Mouse (Mus musculus) Muller cell, postnatal 12 days (primary cell): Measurements from ENCODE around the gene Olfr1019.

Experiments used
- DNase-seq: peaks from one replicate; pipeline ENCODE4 v3.0.0-alpha.2; 2015; ENCODE audit errors: inconsistent ontology term

The Olfr1019 gene

GRCm38 (mm10) chr2:85845383-85845782, at the start of gene Olfr1019:
Gene Olfr1019, minus strand, starts transcription at chr2:85845483.
- no peak for DNase-seq

GRCm38 (mm10) chr2:85885340-85885739, 40.1 kb upstream of the Olfr1019 start, which contains the start of gene Olfr1023:
Gene Olfr1023, plus strand, starts transcription at chr2:85885640.
- no peak for DNase-seq

GRCm38 (mm10) chr2:85868294-85868693, 23.0 kb upstream of the Olfr1019 start, which contains the start of gene Olfr1022:
Gene Olfr1022, plus strand, starts transcription at chr2:85868594.
- no peak for DNase-seq

- DNase-seq, result no peak
Measured at GRCm38 (mm10) chr2:85846730-85847129, 1.4 kb upstream of the Olfr1019 start, which contains the start of gene Olfr1020. Gene Olfr1020, plus strand, starts transcription at chr2:85847030.

GRCm38 (mm10) chr2:85818179-85818578, 27.1 kb downstream of the Olfr1019 start, which contains the start of gene Olfr1018:
Gene Olfr1018, plus strand, starts transcription at chr2:85818479.
- DNase-seq, result no peak

GRCm38 (mm10) chr2:85804501-85804900, 40.8 kb downstream of the Olfr1019 start:
- DNase-seq, result no peak

- DNase-seq, result no peak
Measured at GRCm38 (mm10) chr2:85802444-85802843, 42.8 kb downstream of the Olfr1019 start, which contains the start of gene Olfr1016. Gene Olfr1016, minus strand, starts transcription at chr2:85802544.

- DNase-seq, result peak; percentile 11
Measured at GRCm38 (mm10) chr2:85792331-85792730, 53.0 kb downstream of the Olfr1019 start.
